Mouse (Mus musculus) heart, embryonic 11.5 days (tissue): ENCODE measurements around the gene Psmb3. TPM values are rescaled to one million over a fixed set of nuclear protein-coding genes. Genes with fewer than 3 reads are reported as not detected.
"Not testable (repeated sequence)": the region's sequence is repeated elsewhere in the genome, so short reads cannot be mapped to it uniquely, and the experiment has no call there.

Experiments used
- ATAC-seq: fragments of 200-750 bp; cut with Nextera tagmentation; replicated peaks from 2 replicates; pipeline ENCODE4 v1.8.0; 2017; ENCODE audit warnings: moderate library complexity; ENCODE audit not compliant: insufficient number of reproducible peaks, low FRiP score, low TSS enrichment
- H3K27ac ChIP-seq: fragments of 300-500 bp; sonication (generic); 2 replicates; pipeline ENCODE4 v1.5.1; 2014; ENCODE audit warnings: mild to moderate bottlenecking, low read depth, low read length
- H3K27me3 ChIP-seq: fragments of 300-500 bp; sonication (generic); 2 replicates; pipeline ENCODE4 v1.6.1; 2014; ENCODE audit warnings: mild to moderate bottlenecking, low read length, mixed read lengths; ENCODE audit not compliant: control insufficient read depth, insufficient read depth
- H3K36me3 ChIP-seq: fragments of 300-500 bp; sonication (generic); 2 replicates; pipeline ENCODE4 v1.6.1; 2014; ENCODE audit warnings: mild to moderate bottlenecking, low read length, moderate library complexity, mixed read lengths; ENCODE audit not compliant: control insufficient read depth, insufficient read depth
- H3K4me1 ChIP-seq: fragments of 300-500 bp; sonication (generic); 2 replicates; pipeline ENCODE4 v1.6.1; 2014; ENCODE audit warnings: low read length; ENCODE audit not compliant: control insufficient read depth, insufficient read depth
- H3K4me2 ChIP-seq: fragments of 300-500 bp; sonication (generic); 2 replicates; pipeline ENCODE4 v1.6.1; 2014; ENCODE audit warnings: mild to moderate bottlenecking, moderate library complexity
- H3K4me3 ChIP-seq: fragments of 300-500 bp; sonication (generic); 2 replicates; pipeline ENCODE4 v1.5.1; 2014; ENCODE audit warnings: low read depth, low read length
- H3K9ac ChIP-seq: fragments of 300-500 bp; sonication (generic); 2 replicates; pipeline ENCODE4 v1.6.1; 2014; ENCODE audit warnings: mild to moderate bottlenecking, low read depth, low read length, moderate library complexity
- H3K9me3 ChIP-seq: fragments of 300-500 bp; sonication (generic); replicated peaks from 2 replicates; pipeline ENCODE4 v1.6.1; 2016; ENCODE audit warnings: low read length; ENCODE audit not compliant: control insufficient read depth
- WGBS: fragments of 180-500 bp; shearing (Covaris S2); extraction: QIAGEN DNeasy Blood & Tissue Kit; methylation state at CpG from one replicate; pipeline ENCODE4 v1.1.7; 2014; ENCODE audit not compliant: insufficient replicate concordance; 5-methylcytosine and 5-hydroxymethylcytosine counted together
- polyA plus RNA-seq: library from polyadenylated mRNA; unstranded; fragments of >200 nt; fragmentation: Nextera tagmentation; extraction: Ambion mirVana; gene quantifications from 2 replicates; pipeline ENCODE4 v1.2.1, GENCODE M21; 2014

Gene Psmb3
- polyA plus RNA-seq, 1 experiment from 2014 or later: 416 TPM

GRCm38 (mm10) chr11:97728730-97729129, 25.5 kb downstream of the Psmb3 start:
- H3K9ac ChIP-seq: no peak overlapping the region
- peaks cover 2% of the 10 kb centered on the region for H3K4me1 ChIP-seq
- no peak for ATAC-seq

DNA sequence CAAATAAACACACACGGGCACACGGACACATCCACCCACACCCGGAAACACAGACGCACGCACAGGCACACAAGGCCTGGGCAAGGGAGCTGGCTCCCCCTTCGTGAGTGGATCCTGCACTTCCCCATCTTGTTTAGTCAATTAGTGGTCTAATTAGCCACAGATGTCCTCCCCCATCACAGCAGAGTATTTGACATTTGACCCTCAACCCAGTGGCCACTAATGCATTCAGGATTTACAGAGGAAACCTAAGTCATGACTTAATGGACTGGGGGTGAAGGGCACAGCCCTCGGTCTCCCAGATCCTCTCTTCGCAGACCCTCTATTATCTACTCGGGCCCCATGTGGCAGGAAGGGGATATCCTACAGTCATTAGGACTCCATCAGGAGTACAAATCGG, 30.5 kb downstream of the Psmb3 start:
- Histone ChIP-seq H3K9me3 (no peaks in the 10 kb centered on the region), H3K36me3 (0 out of 2 replicates have a peak, but pooled peaks cover 3% of the 10 kb centered on the region), H3K27me3 (no peaks in the 10 kb centered on the region), H3K4me2 (no peak overlapping the region), H3K4me1 (peaks cover 8% of the 10 kb centered on the region), H3K4me3 (no peak overlapping the region), H3K9ac (no peak overlapping the region), H3K27ac (no peak overlapping the region)
- ATAC-seq: no peak
- WGBS: 43% methylated on average over 10 of the region's 10 CpGs

More at GRCm38 (mm10) chr11:97728730-97729129, 25.5 kb downstream of the Psmb3 start:
- H3K9me3 ChIP-seq: no peaks in the 10 kb centered on the region
- H3K27me3 ChIP-seq: no peaks in the 10 kb centered on the region
- no peak overlapping the region for H3K4me2 ChIP-seq
- WGBS: 63% methylated on average over 7 of the region's 7 CpGs
- peaks cover 19% of the 10 kb centered on the region for H3K36me3 ChIP-seq
- H3K4me3 ChIP-seq: no peak overlapping the region
- H3K27ac ChIP-seq: no peak overlapping the region

- not testable (repeated sequence) for H3K27me3 ChIP-seq
- 86% methylated on average over 5 of the region's 5 CpGs for WGBS
Measured at GRCm38 (mm10) chr11:97734810-97735209, 31.6 kb downstream of the Psmb3 start.

DNA sequence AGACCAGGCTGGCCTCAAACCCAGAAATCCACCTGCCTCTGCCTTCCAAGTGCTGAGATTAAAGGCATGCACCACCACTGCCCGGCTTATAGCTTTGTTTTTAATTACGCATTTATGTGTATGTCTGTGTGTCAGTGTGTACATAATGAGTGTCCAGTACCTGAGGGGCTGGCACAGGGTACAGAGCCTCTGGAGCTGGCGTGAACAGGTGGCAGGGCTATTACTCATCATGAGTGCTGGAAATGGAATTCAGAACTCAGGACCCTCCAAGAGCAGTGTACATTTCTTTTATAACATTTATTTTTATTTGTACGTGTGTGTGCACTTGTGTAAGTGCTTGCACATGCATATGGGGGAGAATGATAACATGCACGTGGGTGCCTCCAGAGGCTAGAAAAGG, 33.4 kb downstream of the Psmb3 start:
- 88% methylated on average over 5 of the region's 5 CpGs for WGBS

More at GRCm38 (mm10) chr11:97734810-97735209, 31.6 kb downstream of the Psmb3 start:
- not testable (repeated sequence) for H3K4me2 ChIP-seq, H3K9ac ChIP-seq, ATAC-seq, H3K27ac ChIP-seq, H3K4me3 ChIP-seq, H3K36me3 ChIP-seq, H3K9me3 ChIP-seq, H3K4me1 ChIP-seq

DNA sequence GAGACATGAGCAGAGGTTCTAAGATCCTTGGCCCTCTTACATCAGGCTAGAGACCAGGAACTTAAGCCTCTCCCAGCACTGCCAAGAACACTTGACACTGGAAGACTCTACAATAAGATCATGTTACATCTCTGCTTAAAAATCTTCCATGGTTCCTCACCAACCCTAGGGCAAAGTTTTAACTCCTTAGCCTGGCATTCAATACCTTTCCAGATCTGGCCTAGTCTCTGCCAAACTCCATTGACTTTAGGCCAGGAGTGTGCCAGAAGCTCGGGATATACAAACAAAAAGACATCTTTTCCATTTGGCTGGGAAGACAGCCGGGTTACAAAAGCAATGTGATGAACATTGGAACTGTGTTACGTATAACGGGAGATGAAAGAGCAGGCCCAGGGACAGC, 34.4 kb downstream of the Psmb3 start:
- Histone ChIP-seq H3K9ac (no peak overlapping the region), H3K27ac (no peak overlapping the region), H3K36me3 (no peaks in the 10 kb centered on the region), H3K27me3 (no peaks in the 10 kb centered on the region), H3K4me3 (no peak overlapping the region), H3K4me1 (peaks cover 15% of the 10 kb centered on the region), H3K9me3 (no peaks in the 10 kb centered on the region), H3K4me2 (no peak overlapping the region)
- no peak for ATAC-seq
- 73% methylated on average over 4 of the region's 4 CpGs for WGBS

More for the DNA sequence above, 33.4 kb downstream of the Psmb3 start:
- ATAC-seq: no peak
- H3K27me3 ChIP-seq: no peaks in the 10 kb centered on the region
- H3K36me3 ChIP-seq: no peaks in the 10 kb centered on the region
- H3K9ac ChIP-seq: no peak overlapping the region
- peaks cover 14% of the 10 kb centered on the region for H3K4me1 ChIP-seq
- no peak overlapping the region for H3K4me3 ChIP-seq
- H3K9me3 ChIP-seq: no peaks in the 10 kb centered on the region
- no peak overlapping the region for H3K4me2 ChIP-seq
- no peak overlapping the region for H3K27ac ChIP-seq

GRCm38 (mm10) chr11:97738703-97739102, 35.5 kb downstream of the Psmb3 start:
- 58% methylated on average over 6 of the region's 6 CpGs for WGBS
- H3K4me2 ChIP-seq: no peak overlapping the region
- no peaks in the 10 kb centered on the region for H3K36me3 ChIP-seq
- H3K4me3 ChIP-seq: no peak overlapping the region
- no peaks in the 10 kb centered on the region for H3K9me3 ChIP-seq
- peaks cover 24% of the 10 kb centered on the region for H3K4me1 ChIP-seq
- H3K27me3 ChIP-seq: no peaks in the 10 kb centered on the region
- ATAC-seq: no peak
- H3K9ac ChIP-seq: no peak overlapping the region
- H3K27ac ChIP-seq: no peak overlapping the region

DNA sequence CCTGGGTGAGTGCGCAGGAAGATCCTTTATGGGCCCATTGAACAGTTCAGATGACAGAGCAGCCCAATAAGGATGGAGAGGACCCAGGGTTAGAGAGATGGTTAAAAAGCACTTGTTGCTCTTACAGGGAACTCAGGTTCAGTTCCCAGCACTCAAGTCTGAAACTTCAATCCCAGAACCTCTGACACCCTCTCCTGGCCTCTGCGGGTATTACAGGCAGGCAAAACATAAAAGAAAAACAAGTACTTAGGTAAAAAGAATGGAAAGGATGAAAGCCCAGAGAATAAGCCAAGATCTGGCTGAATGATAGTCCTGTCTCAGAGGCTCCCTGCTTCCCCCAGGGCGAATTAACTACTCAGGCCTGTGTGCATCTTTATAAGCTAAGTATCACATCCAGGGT, 36.0 kb downstream of the Psmb3 start:
- 80% methylated on average over 3 of the region's 3 CpGs for WGBS
- H3K4me2 ChIP-seq: no peak overlapping the region
- ATAC-seq: no peak
- peaks cover 19% of the 10 kb centered on the region for H3K4me1 ChIP-seq
- no peaks in the 10 kb centered on the region for H3K9me3 ChIP-seq
- no peak overlapping the region for H3K27ac ChIP-seq
- no peaks in the 10 kb centered on the region for H3K36me3 ChIP-seq
- no peak overlapping the region for H3K9ac ChIP-seq
- no peak overlapping the region for H3K4me3 ChIP-seq
- H3K27me3 ChIP-seq: no peaks in the 10 kb centered on the region

GRCm38 (mm10) chr11:97740190-97740589, 37.0 kb downstream of the Psmb3 start:
- H3K4me3 ChIP-seq: no peak overlapping the region
- no peaks in the 10 kb centered on the region for H3K9me3 ChIP-seq
- H3K27me3 ChIP-seq: no peaks in the 10 kb centered on the region
- H3K4me1 ChIP-seq: peaks cover 18% of the 10 kb centered on the region
- H3K27ac ChIP-seq: no peak overlapping the region
- no peaks in the 10 kb centered on the region for H3K36me3 ChIP-seq
- ATAC-seq: no peak
- 44% methylated on average over 7 of the region's 7 CpGs for WGBS
- 0 out of 2 replicates have a peak overlapping the region, but pooled peaks have one; percentile 27 for H3K4me2 ChIP-seq
- H3K9ac ChIP-seq: no peak overlapping the region

- no peak overlapping the region; the same call in 1 of the 2 replicates for H3K4me2 ChIP-seq
- 87% methylated on average over 5 of the region's 5 CpGs for WGBS
Measured at GRCm38 (mm10) chr11:97742157-97742556, 39.0 kb downstream of the Psmb3 start.

More at GRCm38 (mm10) chr11:97742157-97742556, 39.0 kb downstream of the Psmb3 start:
- Histone ChIP-seq H3K36me3 (peaks cover 5% of the 10 kb centered on the region), H3K9me3 (no peaks in the 10 kb centered on the region), H3K27ac (no peak overlapping the region), H3K9ac (no peak overlapping the region), H3K27me3 (no peaks in the 10 kb centered on the region), H3K4me3 (no peak overlapping the region), H3K4me1 (peaks cover 18% of the 10 kb centered on the region)
- ATAC-seq: no peak
